Mouse (Mus musculus) ES-E14 (cell line): Measurements from ENCODE around the gene Hddc3. TPM values are rescaled to one million over a fixed set of nuclear protein-coding genes. Genes with fewer than 3 reads are reported as not detected.

Experiments used
- DNase-seq: peaks from one replicate; pipeline ENCODE4 v3.0.0-alpha.2; 2013; ENCODE audit warnings: low read depth, low spot score
- H3K27ac ChIP-seq: 2 replicates; pipeline ENCODE4 v1.5.1; 2012; ENCODE audit warnings: low read depth, mild to moderate bottlenecking, low read length, moderate library complexity, mixed read lengths; ENCODE audit not compliant: poor library complexity, insufficient read depth, severe bottlenecking
- H3K36me3 ChIP-seq: 2 replicates; pipeline ENCODE4 v1.6.1; 2012; ENCODE audit warnings: mild to moderate bottlenecking, low read length, moderate library complexity, mixed read lengths; ENCODE audit not compliant: control insufficient read depth, poor library complexity, insufficient read depth, severe bottlenecking
- H3K4me1 ChIP-seq, 2 experiments: fragments of 150-350 bp in 1 of 2; sonication (generic) in 1 of 2; 2 replicates each; pipeline ENCODE4 v1.6.1; 2012; ENCODE audit warnings: low read length in 2 of 2, mild to moderate bottlenecking in 1 of 2, mixed read lengths in 1 of 2; ENCODE audit not compliant: control insufficient read depth in 2 of 2, insufficient read depth in 2 of 2, poor library complexity in 1 of 2
- H3K4me3 ChIP-seq, 2 experiments: fragments of 150-350 bp in 1 of 2; sonication (generic) in 1 of 2; 2 replicates each; pipeline ENCODE4 v1.5.1; 2012; ENCODE audit warnings: low read length in 2 of 2, low read depth in 1 of 2, mild to moderate bottlenecking in 1 of 2, mixed read lengths in 1 of 2; ENCODE audit not compliant: insufficient read depth in 1 of 2, poor library complexity in 1 of 2, severe bottlenecking in 1 of 2
- H3K9ac ChIP-seq: 2 replicates; pipeline ENCODE4 v1.6.1; 2012; ENCODE audit warnings: low read depth, mild to moderate bottlenecking, low read length, mixed read lengths; ENCODE audit not compliant: poor library complexity, insufficient read depth, severe bottlenecking
- H3K9me3 ChIP-seq: fragments of 150-350 bp; sonication (generic); 2 replicates; pipeline ENCODE4 v1.6.1; 2012; ENCODE audit warnings: low read depth, mild to moderate bottlenecking, low read length; ENCODE audit not compliant: control insufficient read depth, insufficient read depth
- CHD2 ChIP-seq: IDR thresholded peaks from 2 replicates; pipeline ENCODE4 v1.6.1; 2014; ENCODE audit warnings: mild to moderate bottlenecking, low read depth, low read length, inconsistent platforms
- HCFC1 ChIP-seq: IDR thresholded peaks from 2 replicates; pipeline ENCODE4 v1.6.1; 2012; ENCODE audit warnings: low read length, inconsistent platforms, borderline replicate concordance; ENCODE audit not compliant: insufficient read depth
- MAFK ChIP-seq: IDR thresholded peaks from 2 replicates; pipeline ENCODE4 v1.6.1; 2014; ENCODE audit warnings: mild to moderate bottlenecking, low read depth, low read length, inconsistent platforms; ENCODE audit not compliant: insufficient read depth
- ZC3H11A ChIP-seq: IDR thresholded peaks from 2 replicates; pipeline ENCODE4 v1.6.1; 2012; ENCODE audit warnings: low read depth, mild to moderate bottlenecking, inconsistent platforms, low read length, borderline replicate concordance
- ZNF384 ChIP-seq: IDR thresholded peaks from 2 replicates; pipeline ENCODE4 v1.6.1; 2012; ENCODE audit warnings: low read depth, low read length, inconsistent platforms
- in situ Hi-C, 2 experiments: fragments of 600-800 bp; cut with MboI; formaldehyde crosslinking; loops; one replicate each; pipeline ENCODE4 v1.15.1; 2025; ENCODE audit warnings: low sequenced_read_pairs in 2 of 2, inconsistent platforms in 1 of 2; ENCODE audit not compliant: unreplicated experiment in 2 of 2
- total RNA-seq: library from RNA; depleted of rRNA; stranded (reverse); fragments of 300-350 nt; gene quantifications from 2 replicates; pipeline ENCODE4 v1.2.3, GENCODE M21; 2012

Gene Hddc3
- total RNA-seq, 1 experiment = 14.3 TPM

DNA sequence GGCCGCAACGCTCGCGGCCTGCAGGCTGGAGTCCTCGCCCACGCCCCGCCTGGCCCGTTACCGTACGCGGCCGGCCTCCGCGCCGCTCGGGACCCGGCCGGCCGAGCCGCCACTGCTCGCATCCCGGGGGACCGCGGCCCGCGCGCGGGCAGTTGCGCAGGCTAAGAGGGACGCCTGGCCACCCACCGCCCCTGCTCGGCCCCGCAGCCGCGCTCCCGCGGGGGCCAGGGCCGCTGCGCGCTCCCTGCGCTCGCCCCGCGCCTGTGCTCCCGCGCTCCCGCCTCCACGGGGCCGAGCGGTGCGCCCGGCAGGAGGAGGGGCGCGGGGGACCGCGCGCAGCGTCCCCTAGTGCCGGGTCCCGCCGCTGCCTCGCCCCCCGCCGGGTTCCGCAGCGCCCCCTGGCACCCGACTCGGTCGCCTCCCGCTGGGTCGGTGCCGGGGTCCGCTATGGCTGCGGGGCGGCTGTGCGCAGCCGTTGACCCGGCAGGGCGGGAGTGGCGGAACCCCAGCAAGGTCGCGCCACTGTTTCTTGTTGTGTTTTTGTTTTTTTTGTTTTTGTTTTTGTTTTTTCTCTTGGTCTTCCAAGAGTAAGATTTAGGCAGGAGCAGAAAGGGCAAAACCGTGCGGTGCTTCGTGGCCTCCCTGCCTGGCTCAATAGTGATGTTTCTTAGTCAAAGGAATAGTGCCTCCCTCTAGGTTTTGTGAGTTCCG lies 28.3 kb downstream of the Hddc3 start, which contains the start of gene Man2a2:
Gene Man2a2 (minus strand): TSS at position 335 of the 711 bp plus-strand sequence.
- DNase-seq = no peak
- Histone ChIP-seq H3K36me3 (peaks cover 8% of the 10 kb centered on the region; the same call in 1 of the 2 replicates), H3K9me3 (no peaks in the 10 kb centered on the region), H3K27ac (no peak within 1 kb of the TSS), H3K4me1 (peaks cover 0 to 7% of the 10 kb centered on the region in 2 experiments; a peak in 1 of 4 replicates), H3K9ac (peak within 1 kb of the TSS; percentile 75), H3K4me3 (peak within 1 kb of the TSS; percentile 85 to 90)
- TF ChIP-seq ZNF384 (0 out of 2 replicates have a peak, but pooled peaks have one; percentile 9), HCFC1 (no peak)
- in situ Hi-C loops = no loop called here

DNA sequence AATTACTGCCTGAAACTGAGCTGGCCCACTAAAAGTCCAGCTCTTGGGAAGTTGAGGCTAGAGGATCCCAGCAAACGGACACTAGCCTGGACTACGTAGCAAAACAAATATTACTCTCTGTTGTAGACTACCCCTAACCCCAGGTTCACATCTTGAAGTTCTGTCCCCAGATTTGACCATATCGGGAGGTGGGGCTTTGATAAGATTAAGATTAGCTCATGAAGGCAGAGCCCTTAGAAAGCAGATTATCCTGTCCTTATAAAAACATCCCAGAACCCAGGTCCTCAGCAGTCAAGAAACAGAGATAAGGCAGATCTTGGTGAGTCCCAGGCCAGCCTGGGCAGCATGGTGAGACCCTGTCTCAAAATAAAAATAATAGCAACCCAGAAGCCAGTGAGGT lies 29.3 kb downstream of the Hddc3 start:
- Histone ChIP-seq H3K4me3 (no peak overlapping the region), H3K9me3 (no peaks in the 10 kb centered on the region), H3K9ac (no peak overlapping the region), H3K27ac (no peak overlapping the region), H3K4me1 (peaks cover 0 to 7% of the 10 kb centered on the region in 2 experiments; a peak in 1 of 4 replicates), H3K36me3 (peaks cover 4% of the 10 kb centered on the region; the same call in 1 of the 2 replicates)
- TF ChIP-seq HCFC1 = no peak
- TF ChIP-seq ZNF384 = no peak
- DNase-seq = no peak
- in situ Hi-C loops = no loop called here

GRCm38 (mm10) chr7:80372667-80373066 lies 29.8 kb downstream of the Hddc3 start:
- no peak overlapping the region for H3K27ac ChIP-seq

DNA sequence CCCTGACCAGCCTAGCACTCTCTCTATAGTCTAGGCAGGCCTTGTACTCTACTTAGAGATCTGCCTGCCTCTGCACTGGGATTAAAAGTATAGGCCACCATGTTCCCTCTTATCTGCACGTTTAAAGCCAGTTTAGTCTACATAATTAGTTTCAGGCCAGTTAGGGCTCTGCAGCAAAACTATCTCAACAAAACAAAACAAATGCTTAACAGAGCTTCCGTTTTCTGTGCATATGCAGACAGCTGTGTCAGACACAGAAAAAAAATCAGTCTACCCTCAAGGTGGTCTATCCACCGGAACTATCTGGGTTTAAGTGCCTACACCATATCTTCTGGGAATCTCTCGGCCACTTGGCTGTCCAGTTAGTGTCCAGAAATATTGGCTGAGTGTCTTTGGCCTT lies 30.4 kb downstream of the Hddc3 start:
- Histone ChIP-seq H3K9me3 (no peaks in the 10 kb centered on the region), H3K4me1 (peaks cover 0 to 7% of the 10 kb centered on the region in 2 experiments; a peak in 1 of 4 replicates), H3K4me3 (no peak overlapping the region), H3K27ac (no peak overlapping the region), H3K9ac (no peak overlapping the region), H3K36me3 (no peaks in the 10 kb centered on the region)
- TF ChIP-seq CHD2 (no peak), ZC3H11A (no peak), ZNF384 (no peak), MAFK (no peak), HCFC1 (no peak)
- in situ Hi-C loops = no loop called here
- no peak for DNase-seq

More at GRCm38 (mm10) chr7:80372667-80373066, 29.8 kb downstream of the Hddc3 start:
- Histone ChIP-seq H3K4me3 (no peak overlapping the region), H3K36me3 (no peaks in the 10 kb centered on the region; the same call in 1 of the 2 replicates), H3K9me3 (no peaks in the 10 kb centered on the region), H3K4me1 (peaks cover 0 to 7% of the 10 kb centered on the region in 2 experiments; a peak in 1 of 4 replicates), H3K9ac (no peak overlapping the region)
- no peak for TF ChIP-seq HCFC1
- TF ChIP-seq ZC3H11A = no peak
- TF ChIP-seq CHD2 = no peak
- TF ChIP-seq ZNF384 = no peak
- in situ Hi-C loops = no loop called here
- DNase-seq = no peak

DNA sequence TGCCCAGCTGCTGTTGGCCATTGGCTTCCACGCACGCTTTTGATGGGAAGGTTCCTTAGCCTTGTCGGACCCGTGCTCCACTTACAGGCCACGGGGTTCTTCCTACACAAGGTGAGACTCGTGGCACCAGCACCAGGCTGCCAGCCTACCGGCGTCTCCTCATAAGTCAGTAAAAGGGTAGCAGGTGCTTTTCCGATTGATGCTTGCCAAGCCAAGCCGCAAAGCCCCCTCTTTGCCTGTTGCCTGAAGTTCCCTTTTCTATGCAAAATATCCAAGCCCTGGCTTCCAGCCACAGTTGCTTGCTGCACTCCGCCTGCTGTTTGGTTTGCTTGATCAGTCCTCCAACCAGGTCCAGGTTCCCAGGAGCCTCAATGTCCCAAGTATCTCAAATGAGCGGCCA lies 30.9 kb downstream of the Hddc3 start:
- no peak for TF ChIP-seq CHD2
- no peak for TF ChIP-seq ZC3H11A
- no peak for TF ChIP-seq HCFC1
- TF ChIP-seq MAFK = no peak
- DNase-seq = no peak
- no peak overlapping the region for H3K4me3 ChIP-seq
- H3K4me1 ChIP-seq = peaks cover 0 to 7% of the 10 kb centered on the region in 2 experiments; a peak in 1 of 4 replicates
- H3K9ac ChIP-seq = no peak overlapping the region
- no peak overlapping the region for H3K27ac ChIP-seq
- no peaks in the 10 kb centered on the region for H3K36me3 ChIP-seq
- no peaks in the 10 kb centered on the region for H3K9me3 ChIP-seq
- in situ Hi-C loops = no loop called here
